Mouse (Mus musculus) heart, postnatal 0 days (tissue): ENCODE measurements around the gene Gsc2.

Experiments used
- CTCF ChIP-seq: IDR thresholded peaks from 2 replicates; pipeline ENCODE4 v1.5.1; 2016; ENCODE audit warnings: antibody characterized with exemption, control low read depth, low read depth
- EP300 ChIP-seq: IDR thresholded peaks from 2 replicates; pipeline ENCODE4 v1.6.1; 2016; ENCODE audit warnings: antibody characterized with exemption, low read depth

- no peak for TF ChIP-seq CTCF
- TF ChIP-seq EP300 = no peak
Observed at GRCm38 (mm10) chr16:17875174-17875573, 39.7 kb downstream of the Gsc2 start.
